Mouse (Mus musculus): ENCODE measurements around the gene Optc.

DNA sequence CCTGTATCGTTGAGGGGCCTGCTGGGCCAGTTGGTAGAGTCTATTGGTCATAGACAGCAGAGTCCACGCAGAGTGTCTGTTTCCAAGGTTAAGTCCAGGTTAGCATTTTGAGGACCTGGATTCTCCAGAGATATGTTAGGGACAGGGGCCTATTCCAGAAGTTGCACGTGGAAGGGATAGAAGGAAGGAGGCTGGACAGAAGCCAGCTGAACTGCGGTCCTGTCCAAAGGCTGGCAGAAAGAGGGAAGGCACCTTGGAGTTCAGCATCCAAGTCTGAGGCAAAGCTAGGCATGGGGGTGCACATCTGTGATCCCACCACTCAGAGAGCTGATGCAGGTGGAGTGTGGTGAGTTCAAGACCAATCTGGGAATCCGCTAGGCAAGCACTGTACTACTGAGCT lies 50.6 kb downstream of the Optc start:
- no peak for TF ChIP-seq EP300 (IDR thresholded peaks at IDR 0.05; ENCODE audit: low read depth in 1 of 2, low read length in 2 of 2)
- TF ChIP-seq GATA1 (IDR thresholded peaks at IDR 0.05; ENCODE audit: low read depth, low read length) = no peak
- no peak for TF ChIP-seq POLR2A (IDR thresholded peaks at IDR 0.05; ENCODE audit: control insufficient read depth in 1 of 2, insufficient read depth in 1 of 2, low read depth in 1 of 2, low read length in 2 of 2, poor library complexity in 1 of 2)
- no peak for TF ChIP-seq RCOR1 (IDR thresholded peaks at IDR 0.05; ENCODE audit: low read depth, low read length)
- TF ChIP-seq BHLHE40 (IDR thresholded peaks at IDR 0.05; ENCODE audit: borderline replicate concordance, low read depth, low read length) = no peak
- TF ChIP-seq MXI1 (IDR thresholded peaks at IDR 0.05; ENCODE audit: low read depth, low read length) = no peak
- TF ChIP-seq MAX (IDR thresholded peaks at IDR 0.05; ENCODE audit: low read length) = no peak
- no peak for TF ChIP-seq MAFK (IDR thresholded peaks at IDR 0.05; ENCODE audit: borderline replicate concordance, low read depth, low read length)
- TF ChIP-seq CTCF (IDR thresholded peaks at IDR 0.05 in 2 of 3, conservative IDR thresholded peaks at IDR 0.05 in 1 of 3; ENCODE audit: control insufficient read depth in 1 of 3, insufficient read depth in 1 of 3, low read depth in 2 of 3, low read length in 3 of 3, poor library complexity in 1 of 3, severe bottlenecking in 1 of 3) = no peak
- TF ChIP-seq KAT2A (conservative IDR thresholded peaks at IDR 0.05; ENCODE audit: low read depth, low read length) = no peak
- no peak for TF ChIP-seq SMC3 (IDR thresholded peaks at IDR 0.05; ENCODE audit: low read depth, low read length)
- TF ChIP-seq ZKSCAN1 (IDR thresholded peaks at IDR 0.05; ENCODE audit: low read depth, low read length) = no peak
- TF ChIP-seq ZC3H11A (IDR thresholded peaks at IDR 0.05; ENCODE audit: low read depth, low read length) = no peak
- no peak for TF ChIP-seq RAD21 (IDR thresholded peaks at IDR 0.05; ENCODE audit: low read depth, low read length)
